Mouse (Mus musculus) intestine, embryonic 14.5 days (tissue): ENCODE data around the gene Plekha7. TPM values are rescaled to one million over a fixed set of nuclear protein-coding genes. Genes with fewer than 3 reads are reported as not detected.

ENCODE experiments used
- ATAC-seq: fragments of 200-750 bp; cut with Nextera tagmentation; replicated peaks from 2 replicates; pipeline ENCODE4 v1.8.0; 2017; ENCODE audit warnings: low read depth, moderate number of reproducible peaks, moderate TSS enrichment, moderate library complexity; ENCODE audit not compliant: low FRiP score, low TSS enrichment
- DNase-seq: peaks from one replicate; pipeline ENCODE4 v3.0.0-alpha.2; 2018; ENCODE audit warnings: low spot score
- H3K27ac ChIP-seq: fragments of 300-500 bp; sonication (generic); 2 replicates; pipeline ENCODE4 v1.5.1; 2014; ENCODE audit warnings: low read depth, mild to moderate bottlenecking, control low read depth
- H3K27me3 ChIP-seq: fragments of 300-500 bp; sonication (generic); replicated peaks from 2 replicates; pipeline ENCODE4 v1.6.1; 2014; ENCODE audit warnings: low read length, control low read depth; ENCODE audit not compliant: control insufficient read depth, insufficient read depth
- H3K36me3 ChIP-seq: fragments of 300-500 bp; sonication (generic); 2 replicates; pipeline ENCODE4 v1.6.1; 2014; ENCODE audit warnings: low read length, control low read depth; ENCODE audit not compliant: control insufficient read depth, insufficient read depth
- H3K4me1 ChIP-seq: fragments of 300-500 bp; sonication (generic); replicated peaks from 2 replicates; pipeline ENCODE4 v1.6.1; 2014; ENCODE audit warnings: low read length, control low read depth, mixed read lengths; ENCODE audit not compliant: control insufficient read depth, insufficient read depth
- H3K4me2 ChIP-seq: fragments of 300-500 bp; sonication (generic); 2 replicates; pipeline ENCODE4 v1.6.1; 2014; ENCODE audit warnings: low read length
- H3K4me3 ChIP-seq: fragments of 300-500 bp; sonication (generic); 2 replicates; pipeline ENCODE4 v1.5.1; 2014; ENCODE audit warnings: low read depth, low read length, control low read depth, mixed read lengths
- H3K9ac ChIP-seq: fragments of 300-500 bp; sonication (generic); 2 replicates; pipeline ENCODE4 v1.6.1; 2014; ENCODE audit warnings: mild to moderate bottlenecking, low read length
- H3K9me3 ChIP-seq: fragments of 300-500 bp; sonication (generic); 2 replicates; pipeline ENCODE4 v1.6.1; 2016; ENCODE audit warnings: low read length, control low read depth; ENCODE audit not compliant: control insufficient read depth
- WGBS: fragments of 180-500 bp; shearing (Covaris S2); extraction: QIAGEN DNeasy Blood & Tissue Kit; methylation state at CpG from one replicate; pipeline ENCODE4 v1.1.7; 2014; 5-methylcytosine and 5-hydroxymethylcytosine counted together
- polyA plus RNA-seq: library from polyadenylated mRNA; unstranded; fragments of >200 nt; fragmentation: Nextera tagmentation; extraction: Ambion mirVana; gene quantifications from 2 replicates; pipeline ENCODE4 v1.2.1, GENCODE M21; 2014

Gene Plekha7
- polyA plus RNA-seq, result 10.7 and 10.8 TPM in 2 replicates

DNA sequence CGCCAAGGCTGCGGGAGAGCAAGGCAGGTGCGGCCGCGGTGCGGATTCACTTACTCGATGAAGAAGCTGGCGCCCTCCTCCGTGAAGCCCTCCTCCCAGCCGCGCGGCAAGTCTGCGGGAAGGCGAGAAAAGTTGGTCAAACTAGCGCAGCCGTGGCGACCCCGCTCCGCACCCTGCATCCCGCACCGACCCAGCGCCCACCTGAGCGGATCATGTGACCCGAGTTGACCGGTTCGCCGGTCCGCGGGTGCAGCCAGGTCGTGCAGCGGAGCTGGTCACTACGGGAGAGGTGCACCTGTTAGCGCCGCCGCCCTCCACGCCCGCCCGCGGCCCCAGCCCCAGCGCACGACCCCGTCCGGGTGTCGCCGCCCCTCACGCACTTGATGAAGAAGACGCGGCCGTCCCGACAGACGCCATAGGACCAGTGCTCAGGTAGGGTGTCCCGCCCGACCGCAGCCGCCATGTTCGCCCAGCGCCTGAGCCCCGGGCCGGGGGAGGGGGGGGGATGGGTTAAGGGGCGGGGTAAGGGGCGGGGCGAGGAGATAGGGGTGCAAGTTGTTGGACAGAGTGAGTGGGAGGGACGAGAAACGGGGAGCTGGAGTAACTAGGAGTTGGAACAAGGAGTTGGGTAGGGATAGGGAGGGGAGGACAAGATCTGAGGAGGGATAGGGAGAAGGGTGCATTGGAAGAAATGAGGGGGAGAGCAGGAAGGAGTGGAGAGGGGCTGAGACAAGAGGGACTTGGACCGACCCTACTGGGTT is at the start of gene Plekha7:
Gene Plekha7, minus strand, starts transcription at position 506 of the 761 bp plus-strand sequence.
- Histone ChIP-seq H3K27me3 (peaks cover 9% of the 10 kb centered on the region; the same call in 1 of the 2 replicates), H3K36me3 (no peaks in the 10 kb centered on the region), H3K4me3 (peak within 1 kb of the TSS; percentile 62), H3K27ac (peak within 1 kb of the TSS; percentile 70), H3K9ac (peak within 1 kb of the TSS; percentile 53), H3K9me3 (no peaks in the 10 kb centered on the region), H3K4me2 (peak within 1 kb of the TSS; percentile 96), H3K4me1 (peaks cover 6% of the 10 kb centered on the region)
- ATAC-seq, result peak; percentile 87
- under 1% methylated on average over 63 of the region's 65 CpGs for WGBS
- peak; percentile 88 for DNase-seq

- no peaks in the 10 kb centered on the region for H3K27me3 ChIP-seq
- H3K9ac ChIP-seq, result no peak overlapping the region
- H3K36me3 ChIP-seq, result peaks cover 42% of the 10 kb centered on the region
- DNase-seq (peak; percentile 75), ATAC-seq (no peak)
- no peak overlapping the region for H3K4me3 ChIP-seq
- no peak overlapping the region for H3K4me2 ChIP-seq
- H3K27ac ChIP-seq, result no peak overlapping the region
- H3K9me3 ChIP-seq, result no peaks in the 10 kb centered on the region
- H3K4me1 ChIP-seq, result peaks cover 5% of the 10 kb centered on the region; the same call in 1 of the 2 replicates
- 31% methylated on average over 1 of the region's 1 CpGs for WGBS
Measured at GRCm38 (mm10) chr7:116336226-116336625, 28.1 kb upstream of the Plekha7 start.

DNA sequence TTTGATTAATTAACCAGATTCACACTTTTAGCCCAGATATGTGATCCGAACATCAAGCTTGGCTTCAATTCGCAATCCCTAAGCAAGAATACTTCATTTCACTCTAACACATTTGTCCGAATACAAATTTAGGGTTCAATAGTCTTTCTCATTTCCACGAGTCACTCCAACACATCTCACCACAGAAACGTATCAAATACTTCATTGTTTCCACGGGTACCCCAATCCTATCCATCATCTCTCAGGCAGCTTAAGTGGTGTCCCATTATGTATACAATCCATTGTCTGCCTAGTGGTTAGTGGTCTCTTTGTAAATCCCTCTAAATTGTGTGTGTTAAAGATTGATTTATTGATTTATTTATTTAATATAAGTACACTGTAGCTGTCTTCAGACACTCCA is 27.0 kb upstream of the Plekha7 start:
- Histone ChIP-seq H3K4me3 (peak overlapping the region; percentile 60; the same call in 1 of the 2 replicates), H3K27ac (no peak overlapping the region), H3K4me2 (peak overlapping the region; percentile 60), H3K36me3 (peaks cover 42% of the 10 kb centered on the region), H3K9ac (peak overlapping the region; percentile 98; the same call in 1 of the 2 replicates), H3K4me1 (peaks cover 5% of the 10 kb centered on the region; the same call in 1 of the 2 replicates), H3K9me3 (no peaks in the 10 kb centered on the region), H3K27me3 (no peaks in the 10 kb centered on the region)
- WGBS, result 69% methylated on average over 6 of the region's 6 CpGs
- DNase-seq (no peak), ATAC-seq (no peak)

DNA sequence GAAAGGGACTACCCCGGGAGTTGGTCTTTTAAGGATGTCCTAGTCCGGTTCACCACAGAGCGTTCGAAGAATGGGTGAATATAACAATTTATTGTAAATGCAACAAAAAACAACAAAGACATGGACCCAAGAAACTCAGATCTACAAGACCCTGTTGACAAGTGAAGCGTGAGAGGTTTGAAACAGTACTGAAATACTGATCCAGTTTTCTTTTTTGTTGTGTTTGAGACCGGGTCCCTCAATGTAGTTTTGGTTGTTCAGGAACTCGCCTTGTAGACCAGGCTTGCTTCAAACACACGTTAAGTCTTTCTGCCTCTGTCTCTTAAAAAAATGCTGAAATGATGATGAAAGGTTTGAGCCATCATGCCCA is 26.5 kb upstream of the Plekha7 start:
- H3K27me3 ChIP-seq, result no peaks in the 10 kb centered on the region
- peak overlapping the region; percentile 60 for H3K4me2 ChIP-seq
- no peaks in the 10 kb centered on the region for H3K9me3 ChIP-seq
- 18% methylated on average over 8 of the region's 8 CpGs for WGBS
- H3K4me3 ChIP-seq, result peak overlapping the region; percentile 60
- peak overlapping the region; percentile 98 for H3K9ac ChIP-seq
- H3K36me3 ChIP-seq, result peaks cover 42% of the 10 kb centered on the region
- ATAC-seq, result no peak
- H3K27ac ChIP-seq, result peak overlapping the region; percentile 74; the same call in 1 of the 2 replicates
- peaks cover 5% of the 10 kb centered on the region; the same call in 1 of the 2 replicates for H3K4me1 ChIP-seq
- no peak for DNase-seq

- WGBS, result under 1% methylated on average over 78 of the region's 78 CpGs
- peak within 1 kb of the TSS; percentile 98 for H3K9ac ChIP-seq
- peaks cover 5% of the 10 kb centered on the region; the same call in 1 of the 2 replicates for H3K4me1 ChIP-seq
- peak within 1 kb of the TSS; percentile 60 for H3K4me3 ChIP-seq
- peak; percentile 98 for ATAC-seq
- peak within 1 kb of the TSS; percentile 90 for H3K4me2 ChIP-seq
- peak within 1 kb of the TSS; percentile 74 for H3K27ac ChIP-seq
- DNase-seq, result peak; percentile 96
- no peaks in the 10 kb centered on the region for H3K27me3 ChIP-seq
- peaks cover 40% of the 10 kb centered on the region for H3K36me3 ChIP-seq
- no peaks in the 10 kb centered on the region for H3K9me3 ChIP-seq
Measured at GRCm38 (mm10) chr7:116333713-116334668, 25.8 kb upstream of the Plekha7 start, which contains the start of gene Rps13. Gene Rps13, minus strand, starts transcription at chr7:116334195.

GRCm38 (mm10) chr7:116331246-116331645 is 23.1 kb upstream of the Plekha7 start:
- Histone ChIP-seq H3K4me3 (no peak overlapping the region), H3K27me3 (no peaks in the 10 kb centered on the region), H3K4me1 (peaks cover 5% of the 10 kb centered on the region; the same call in 1 of the 2 replicates), H3K9me3 (no peaks in the 10 kb centered on the region), H3K4me2 (no peak overlapping the region), H3K9ac (no peak overlapping the region), H3K36me3 (peaks cover 43% of the 10 kb centered on the region), H3K27ac (no peak overlapping the region)
- WGBS, result 93% methylated on average over 2 of the region's 2 CpGs
- ATAC-seq, result no peak
- no peak for DNase-seq

GRCm38 (mm10) chr7:116329858-116330257 is 21.7 kb upstream of the Plekha7 start:
- Histone ChIP-seq H3K27ac (no peak overlapping the region), H3K4me1 (peaks cover 2% of the 10 kb centered on the region; the same call in 1 of the 2 replicates), H3K4me2 (no peak overlapping the region), H3K4me3 (no peak overlapping the region), H3K9ac (no peak overlapping the region), H3K9me3 (no peaks in the 10 kb centered on the region), H3K27me3 (no peaks in the 10 kb centered on the region), H3K36me3 (peaks cover 43% of the 10 kb centered on the region)
- 84% methylated on average over 4 of the region's 4 CpGs for WGBS
- no peak for ATAC-seq
- DNase-seq, result no peak

GRCm38 (mm10) chr7:116328777-116329176 is 20.6 kb upstream of the Plekha7 start:
- H3K4me3 ChIP-seq, result no peak overlapping the region
- H3K36me3 ChIP-seq, result peaks cover 43% of the 10 kb centered on the region
- no peak overlapping the region for H3K9ac ChIP-seq
- H3K27me3 ChIP-seq, result no peaks in the 10 kb centered on the region
- DNase-seq (no peak), ATAC-seq (no peak)
- H3K4me2 ChIP-seq, result no peak overlapping the region
- H3K27ac ChIP-seq, result no peak overlapping the region
- no peaks in the 10 kb centered on the region; the same call in 1 of the 2 replicates for H3K4me1 ChIP-seq
- no peaks in the 10 kb centered on the region for H3K9me3 ChIP-seq
- 74% methylated on average over 7 of the region's 7 CpGs for WGBS
